ENCODE assay signal across 34 mouse cellular contexts in genomic region chr4:74386583-74386982, GRCm38 (mm10).
"Had no signal": no experiment of that assay in that cellular context is flagged by ENCODE, and none has a peak within 500 bp of the region (broad histone marks: within the 10 kb centered on the region; RNA-seq: fewer than 3 reads in every experiment).

No protein-coding gene starts in this region.

- H3K4me3 ChIP-seq: heart, adult 2 months; heart, embryonic 10.5 days; heart, embryonic 12.5 days; heart, embryonic 13.5 days; heart, embryonic 15.5 days; hindbrain, embryonic 10.5 days; hindbrain, embryonic 12.5 days; hindbrain, embryonic 13.5 days; hindbrain, embryonic 15.5 days; kidney, embryonic 15.5 days; layer of hippocampus, adult 2 months; left cerebral cortex, adult 2 months had no signal

- H3K27me3 ChIP-seq: heart, embryonic 12.5 days; heart, embryonic 13.5 days; heart, embryonic 15.5 days; hindbrain, embryonic 12.5 days; hindbrain, embryonic 13.5 days; hindbrain, embryonic 15.5 days; kidney, embryonic 15.5 days had no signal

- DNase-seq: heart, adult 2 months; heart, postnatal 10 days; heart, postnatal 14 days; heart, postnatal 36 days; heart, postnatal 4 days; kidney, adult 11 months; kidney, adult 18-20 months; kidney, adult 2 months; kidney, adult 8-10 months; kidney, adult 9 months; kidney, postnatal 10 days; kidney, postnatal 14 days; kidney, postnatal 25 days; kidney, postnatal 36 days; kidney, postnatal 4 days; layer of hippocampus, adult 9-11 months; layer of hippocampus, postnatal 36 days had no signal

- H3K4me2 ChIP-seq: heart, embryonic 11.5 days; heart, embryonic 12.5 days; heart, embryonic 13.5 days; heart, embryonic 15.5 days; hindbrain, embryonic 12.5 days; hindbrain, embryonic 13.5 days; hindbrain, embryonic 14.5 days; hindbrain, embryonic 15.5 days; kidney, embryonic 15.5 days had no signal

- H3K9ac ChIP-seq: heart, embryonic 12.5 days; heart, embryonic 13.5 days; heart, embryonic 15.5 days; hindbrain, embryonic 12.5 days; hindbrain, embryonic 13.5 days; hindbrain, embryonic 14.5 days; hindbrain, embryonic 15.5 days; kidney, embryonic 15.5 days had no signal

- H3K9me3 ChIP-seq: heart, embryonic 10.5 days; heart, embryonic 12.5 days; heart, embryonic 13.5 days; heart, embryonic 15.5 days; hindbrain, embryonic 10.5 days; hindbrain, embryonic 12.5 days; hindbrain, embryonic 13.5 days; hindbrain, embryonic 15.5 days; kidney, embryonic 15.5 days had no signal

- H3K4me1 ChIP-seq: heart, embryonic 10.5 days; heart, embryonic 12.5 days; heart, embryonic 13.5 days; heart, embryonic 15.5 days; hindbrain, embryonic 10.5 days; hindbrain, embryonic 12.5 days; hindbrain, embryonic 13.5 days; hindbrain, embryonic 15.5 days; kidney, embryonic 15.5 days had no signal

- ATAC-seq: hindbrain, embryonic 16.5 days; hindbrain, postnatal 0 days; inflammation-experienced regulatory T-cells, adult 6 months had no signal

- H3K27ac ChIP-seq: heart, adult 2 months; heart, embryonic 10.5 days; heart, embryonic 13.5 days; heart, embryonic 15.5 days; hindbrain, embryonic 10.5 days; hindbrain, embryonic 12.5 days; hindbrain, embryonic 13.5 days; hindbrain, embryonic 14.5 days; hindbrain, embryonic 15.5 days; hindbrain, postnatal 0 days; kidney, embryonic 15.5 days; kidney, postnatal 0 days; layer of hippocampus, adult 2 months; left cerebral cortex, adult 2 months had no signal
